Mouse (Mus musculus) cerebellum, postnatal 10 days (tissue): ENCODE data around the gene Ptpre.
"Not testable (repeated sequence)": the region's sequence is repeated elsewhere in the genome, so short reads cannot be mapped to it uniquely, and the experiment has no call there.

Experiments used
- DNase-seq, 2 experiments: peaks; one replicate each; pipeline ENCODE4 v3.0.0; 2021; ENCODE audit warnings: mixed read lengths in 2 of 2

The Ptpre gene

DNA sequence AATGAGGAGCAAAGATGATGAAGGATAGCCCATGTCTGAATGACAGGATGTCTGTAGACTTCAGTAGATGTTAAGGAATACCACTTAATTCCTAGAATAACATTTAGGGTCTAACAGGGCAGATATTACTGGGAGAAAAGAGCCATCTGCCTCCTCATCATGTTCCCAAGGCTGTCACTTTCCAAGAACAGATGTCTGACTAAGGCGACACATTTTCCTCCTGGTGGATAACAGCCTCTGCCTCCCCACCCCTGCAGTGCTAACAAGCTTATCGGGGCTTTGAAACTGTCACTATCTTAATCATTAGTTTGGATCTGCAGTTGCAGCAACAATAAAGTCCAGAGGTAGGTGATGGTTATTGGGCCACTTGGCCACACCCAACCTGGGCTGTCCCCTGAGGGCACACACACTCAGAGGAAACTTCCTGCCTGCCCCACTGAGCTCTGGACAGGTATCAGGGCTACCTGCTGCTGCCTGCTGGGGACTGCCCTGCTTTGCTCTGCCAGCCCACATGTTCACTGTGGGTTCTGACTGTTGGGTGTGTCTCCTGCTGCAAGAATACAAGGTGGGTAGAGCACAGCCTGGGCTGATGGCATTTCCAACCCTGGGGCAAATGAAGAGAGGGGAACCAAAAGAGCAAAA, 2.6 kb upstream of the Ptpre start:
- peak in 1 of 2 experiments; percentile 30 for DNase-seq

GRCm38 (mm10) chr7:135535908-135536307, 1.4 kb upstream of the Ptpre start:
- DNase-seq = no peak

GRCm38 (mm10) chr7:135537948-135538741, 864 bp downstream of the Ptpre start:
- DNase-seq = peak; percentile 72 to 78

DNA sequence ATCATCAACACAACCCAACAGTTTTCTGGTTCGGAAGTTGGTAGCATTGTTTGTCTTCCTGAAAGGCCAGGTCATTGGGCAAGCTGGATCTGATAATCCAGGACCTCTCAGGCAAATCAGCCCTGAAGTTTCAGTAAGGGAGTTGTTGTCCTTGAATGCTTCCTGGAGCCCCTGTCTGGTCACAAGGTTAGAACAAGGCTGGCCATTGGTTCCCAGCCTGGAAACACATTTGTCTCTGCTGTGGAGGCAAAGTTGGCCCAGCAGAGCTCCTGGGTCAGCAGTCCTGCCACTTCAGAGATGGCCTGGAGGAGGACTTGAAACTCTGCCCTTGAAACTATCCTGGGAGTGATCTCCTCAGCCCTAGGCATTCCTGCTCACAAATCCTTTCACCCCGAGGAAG, 2.1 kb downstream of the Ptpre start:
- DNase-seq = no peak

DNA sequence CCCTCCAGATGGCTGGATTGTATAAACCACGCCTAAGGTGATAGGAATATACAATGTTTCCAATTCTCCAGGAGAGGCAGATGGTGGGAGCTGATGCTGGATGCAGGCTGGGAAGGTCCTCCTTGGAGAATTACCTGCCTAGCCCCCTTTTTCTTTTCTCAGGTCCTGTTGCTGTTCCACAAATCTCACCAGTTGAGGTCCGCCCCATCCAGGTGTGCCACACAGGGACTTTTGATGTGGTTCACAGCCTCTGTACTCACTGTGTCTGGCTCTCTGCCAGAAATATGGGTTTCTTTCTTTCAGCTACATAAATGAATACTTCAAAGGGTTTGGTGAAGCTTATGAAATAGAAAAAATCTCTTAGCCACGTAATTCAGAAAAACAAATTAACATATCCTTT, 5.0 kb downstream of the Ptpre start:
- DNase-seq = peak in 1 of 2 experiments; percentile 31

- no peak for DNase-seq
Measured at GRCm38 (mm10) chr7:135543033-135543432, 5.8 kb downstream of the Ptpre start.

GRCm38 (mm10) chr7:135544321-135544720, 7.0 kb downstream of the Ptpre start:
- DNase-seq = no peak

DNA sequence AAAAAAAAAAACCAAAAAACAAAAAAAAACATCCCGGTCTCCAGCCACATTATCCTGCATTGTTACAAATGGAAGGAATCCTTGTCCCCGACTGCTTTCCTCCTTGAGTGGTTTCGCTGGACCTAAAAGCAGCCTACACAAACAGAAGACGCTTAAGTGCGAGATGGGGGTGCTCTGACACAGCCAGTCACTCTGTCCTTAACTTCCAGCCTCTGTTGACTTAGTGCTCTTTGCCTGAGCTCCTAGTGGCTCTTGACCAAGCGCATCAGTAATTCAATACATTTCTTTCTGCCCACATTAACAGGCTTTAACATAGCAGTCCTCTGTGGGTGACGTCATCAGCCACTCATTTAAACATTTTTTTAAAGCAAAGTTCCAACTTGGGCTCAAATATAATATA, 8.7 kb downstream of the Ptpre start:
- DNase-seq = no peak

- DNase-seq = no peak
Measured at GRCm38 (mm10) chr7:135546530-135546929, 9.2 kb downstream of the Ptpre start.

DNA sequence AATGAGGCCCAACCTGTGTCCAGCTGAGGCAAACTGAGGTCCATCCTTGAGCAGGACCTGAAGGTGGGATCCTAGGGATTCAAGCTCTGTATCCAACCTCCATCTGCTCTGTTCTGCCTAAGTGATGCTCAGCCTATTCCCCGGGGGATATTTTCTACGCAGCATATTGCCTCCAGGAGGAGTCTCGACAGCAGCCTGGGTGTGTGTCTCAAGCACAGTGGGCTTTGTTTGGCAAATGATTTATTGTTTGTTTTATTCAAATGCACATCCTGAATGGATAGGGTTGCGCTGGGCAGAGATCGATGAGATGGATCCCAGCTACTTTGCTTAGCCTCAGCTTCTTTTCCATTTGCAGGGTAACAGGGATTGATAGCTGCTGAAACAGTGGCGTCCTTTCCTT, 11.2 kb downstream of the Ptpre start:
- no peak for DNase-seq

- DNase-seq = peak in 1 of 2 experiments; percentile 50
Measured at GRCm38 (mm10) chr7:135551547-135551946, 14.3 kb downstream of the Ptpre start.

DNA sequence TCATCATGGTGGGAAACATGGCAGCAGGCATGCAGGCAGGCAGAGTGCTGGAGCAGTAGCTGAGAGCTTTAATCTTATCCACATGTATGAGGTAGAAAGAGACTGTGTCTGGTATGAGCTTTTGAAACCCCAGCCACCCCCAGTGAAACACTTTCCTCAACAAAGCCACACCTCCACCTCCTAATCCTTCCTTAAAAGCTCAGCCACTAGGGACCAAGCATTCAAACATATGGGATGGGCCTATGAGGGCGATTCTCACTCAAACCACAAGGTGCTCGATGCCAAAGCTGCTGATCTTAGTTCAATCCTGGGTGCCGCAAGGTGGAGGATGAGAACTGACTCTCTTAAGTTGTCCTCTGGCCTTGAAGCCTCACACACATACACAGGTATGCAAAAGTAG, 16.3 kb downstream of the Ptpre start:
- no peak for DNase-seq

DNA sequence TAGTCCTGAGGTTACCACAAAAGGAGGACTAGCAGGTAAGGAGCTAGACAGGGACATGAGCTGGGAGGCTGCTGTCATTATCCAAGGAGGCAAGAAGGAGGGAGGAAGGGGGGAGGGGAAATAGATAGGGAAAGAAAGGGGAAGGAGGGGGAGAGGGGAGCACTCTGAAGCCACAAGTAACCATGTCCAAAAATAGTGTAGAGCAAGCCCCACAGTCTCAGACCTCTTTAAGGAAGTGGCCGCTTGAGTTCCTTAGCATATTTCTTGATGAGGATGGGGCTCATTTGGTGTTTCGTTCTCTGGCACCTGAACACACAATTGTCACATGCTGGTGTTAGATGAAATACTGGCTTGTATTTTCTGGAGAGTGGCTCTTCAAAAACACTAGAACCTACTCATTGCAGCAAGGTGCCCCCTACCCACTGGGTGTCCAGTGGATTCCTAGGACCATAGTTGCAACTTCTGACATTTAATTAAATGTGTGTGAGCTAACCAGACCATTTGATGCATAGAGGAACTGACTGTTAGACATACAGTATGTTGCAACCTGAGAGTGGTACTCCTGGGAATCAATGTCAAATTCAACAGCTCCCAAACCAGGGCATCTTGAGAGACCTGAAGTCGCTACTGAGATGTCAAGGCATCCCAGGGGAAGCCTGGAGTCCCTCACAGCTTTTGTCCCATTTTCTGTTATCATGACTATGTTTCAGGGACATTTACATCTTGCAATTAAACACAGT, 19.6 kb downstream of the Ptpre start:
- DNase-seq = no peak

DNA sequence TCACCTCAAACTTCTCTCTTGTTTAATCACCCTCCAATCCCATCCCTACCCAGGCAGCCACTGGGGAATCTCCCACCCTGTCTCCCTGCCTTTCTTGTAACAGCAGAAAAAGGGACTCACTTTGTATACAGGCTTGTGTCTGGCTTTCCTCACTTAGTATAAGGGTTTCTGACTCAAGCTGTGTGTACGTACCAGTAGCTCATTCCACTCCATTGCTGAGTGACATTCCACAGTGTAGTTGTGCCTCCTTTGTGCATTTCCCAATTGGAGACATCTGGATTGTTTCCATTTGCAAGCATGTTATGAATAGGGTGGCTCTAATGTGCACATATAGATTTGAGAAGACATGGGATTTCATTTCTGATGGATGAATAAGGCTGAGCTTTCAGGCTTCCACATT, 23.0 kb downstream of the Ptpre start:
- no peak for DNase-seq

DNA sequence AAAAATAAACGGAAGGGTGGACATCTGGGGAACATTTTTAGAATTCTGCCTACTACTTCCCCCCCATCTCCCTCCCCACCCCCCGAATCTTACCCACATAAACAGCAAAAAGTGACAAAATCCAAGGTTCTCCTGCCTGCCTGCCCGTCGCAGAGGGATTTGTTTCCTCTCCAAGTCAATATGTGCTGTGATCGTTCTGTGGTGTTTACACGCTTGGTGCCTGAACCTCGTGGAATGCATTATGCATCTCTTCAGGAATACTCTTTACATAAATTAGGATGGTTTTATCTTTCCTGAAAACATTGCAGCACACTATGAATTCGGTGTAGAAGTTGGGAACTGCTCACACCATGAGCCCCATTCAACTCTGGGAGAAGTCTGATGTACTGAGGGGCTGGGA, 26.7 kb downstream of the Ptpre start:
- no peak for DNase-seq

GRCm38 (mm10) chr7:135566013-135566412, 28.7 kb downstream of the Ptpre start:
- no peak for DNase-seq

- DNase-seq = no peak
Measured at GRCm38 (mm10) chr7:135567582-135567981, 30.3 kb downstream of the Ptpre start.

GRCm38 (mm10) chr7:135568550-135568949, 31.3 kb downstream of the Ptpre start:
- no peak for DNase-seq

DNA sequence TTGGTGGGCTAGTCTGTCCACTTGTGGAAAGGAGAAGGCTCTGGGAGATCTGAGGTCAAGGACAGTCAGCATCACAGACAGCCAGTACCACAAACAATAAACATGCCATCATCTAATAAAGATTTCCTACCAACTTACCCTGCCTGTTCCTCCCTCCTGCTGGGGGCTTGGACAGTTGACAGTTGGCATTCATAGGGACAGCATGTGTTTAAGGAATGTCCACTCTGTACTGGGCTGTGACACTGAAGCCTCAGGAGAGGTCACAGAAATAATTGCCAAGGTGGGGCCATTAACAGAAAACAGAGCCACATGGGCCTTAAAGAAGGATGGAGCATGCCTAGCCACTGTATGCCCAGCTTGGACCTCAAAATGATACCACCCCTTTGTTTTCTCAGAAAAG, 34.1 kb downstream of the Ptpre start:
- DNase-seq = peak; percentile 83 to 84

GRCm38 (mm10) chr7:135571951-135572559, 34.8 kb downstream of the Ptpre start:
- peak; percentile 73 to 77 for DNase-seq

GRCm38 (mm10) chr7:135575319-135576069, 38.2 kb downstream of the Ptpre start:
- not testable (repeated sequence) for DNase-seq

DNA sequence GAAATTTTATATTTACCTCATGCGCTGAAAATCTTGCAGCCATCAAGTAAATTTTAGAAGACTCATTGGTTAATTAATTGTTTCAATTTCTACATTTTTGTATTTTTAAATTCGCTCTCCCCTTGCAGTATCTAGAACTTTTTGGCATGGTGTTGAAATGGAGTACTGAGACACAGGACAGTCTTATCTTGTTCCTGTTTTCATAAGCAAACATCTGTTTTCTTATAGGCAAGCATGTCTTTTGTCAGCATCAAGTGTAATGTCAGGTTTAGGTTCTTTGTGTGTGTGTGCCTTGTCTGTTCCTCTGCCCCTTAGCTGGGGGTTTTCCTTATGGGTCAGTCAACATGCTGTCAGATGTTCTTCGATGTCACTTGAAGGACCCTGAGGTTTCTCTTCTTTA, 39.0 kb downstream of the Ptpre start:
- no peak for DNase-seq
